Mouse (Mus musculus) small intestine, adult 2 months (tissue): ENCODE results near the gene D030056L22Rik. TPM values are rescaled to one million over a fixed set of nuclear protein-coding genes. Genes with fewer than 3 reads are reported as not detected.
A peak's percentile ranks its signal among the peaks of the same experiment; 100 is the strongest.

ENCODE experiments used
- H3K27ac ChIP-seq: fragments of 200-500 bp; 2 replicates; pipeline ENCODE4 v1.5.1; 2012; ENCODE audit warnings: low read depth, low read length, control low read depth, inconsistent platforms; ENCODE audit not compliant: insufficient read depth
- H3K27me3 ChIP-seq: fragments of 200-500 bp; 2 replicates; pipeline ENCODE4 v1.6.1; 2012; ENCODE audit warnings: mild to moderate bottlenecking, moderate library complexity, low read length, inconsistent platforms; ENCODE audit not compliant: control insufficient read depth, insufficient read depth
- H3K36me3 ChIP-seq: fragments of 200-500 bp; 2 replicates; pipeline ENCODE4 v1.6.1; 2012; ENCODE audit warnings: mild to moderate bottlenecking, low read length, control low read depth, inconsistent platforms; ENCODE audit not compliant: control insufficient read depth, insufficient read depth
- H3K4me1 ChIP-seq: fragments of 200-500 bp; 2 replicates; pipeline ENCODE4 v1.6.1; 2012; ENCODE audit warnings: low read length, inconsistent platforms, mixed read lengths; ENCODE audit not compliant: control insufficient read depth, insufficient read depth, insufficient read length
- H3K4me3 ChIP-seq: fragments of 200-500 bp; 2 replicates; pipeline ENCODE4 v1.5.1; 2012; ENCODE audit warnings: low read depth, mild to moderate bottlenecking, control low read depth, inconsistent platforms, low read length, moderate library complexity
- CTCF ChIP-seq: fragments of 200-500 bp; IDR thresholded peaks from 2 replicates; pipeline ENCODE4 v1.5.1; 2012; ENCODE audit warnings: low read depth, mild to moderate bottlenecking, control low read depth, inconsistent platforms, low read length, moderate library complexity, mixed read lengths; ENCODE audit not compliant: insufficient replicate concordance, insufficient read length; ENCODE audit errors: extremely low read depth
- POLR2A ChIP-seq: fragments of 200-500 bp; IDR thresholded peaks from 2 replicates; pipeline ENCODE4 v1.6.1; 2012; ENCODE audit warnings: low read depth, mild to moderate bottlenecking, control low read depth, inconsistent platforms, low read length, moderate library complexity
- WGBS: fragments of 180-500 bp; shearing (Covaris S2); methylation state at CpG from one replicate; pipeline ENCODE4 v1.1.7; 2018; 5-methylcytosine and 5-hydroxymethylcytosine counted together
- polyA plus RNA-seq: library from polyadenylated mRNA; depleted of rRNA; stranded (reverse); fragments of >200 nt; gene quantifications from 2 replicates; pipeline ENCODE4 v1.2.3, GENCODE M21; 2012

D030056L22Rik gene
- polyA plus RNA-seq, 1 experiment, result 8.4 TPM

DNA sequence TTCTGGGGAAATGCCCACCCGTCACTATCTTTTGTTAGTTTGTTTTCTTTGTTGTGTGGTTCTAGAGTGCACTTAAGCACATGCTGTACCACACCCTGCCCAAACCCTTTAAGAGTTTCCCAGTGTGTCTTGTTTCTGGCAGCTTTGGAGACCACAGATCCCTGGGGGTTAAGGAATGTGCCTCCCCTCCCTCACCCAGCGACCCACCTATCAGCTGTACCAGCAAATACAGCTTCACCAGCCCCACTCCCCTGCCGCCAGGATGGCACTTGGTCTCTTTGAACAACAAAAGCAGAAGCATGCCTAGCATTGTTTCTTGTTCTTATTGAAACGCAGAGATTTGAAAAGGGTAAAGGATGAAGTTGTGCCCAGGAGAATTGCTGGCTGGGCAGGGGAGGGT, 39.9 kb upstream of the D030056L22Rik start:
- H3K27me3 ChIP-seq, result no peaks in the 10 kb centered on the region
- no peak overlapping the region for H3K4me3 ChIP-seq
- H3K4me1 ChIP-seq, result peaks cover 2% of the 10 kb centered on the region; the same call in 1 of the 2 replicates
- TF ChIP-seq POLR2A, result no peak
- no peak for TF ChIP-seq CTCF
- 0 out of 2 replicates have a peak, but pooled peaks cover 1% of the 10 kb centered on the region for H3K36me3 ChIP-seq
- H3K27ac ChIP-seq, result no peak overlapping the region
- 82% methylated on average over 4 of the region's 4 CpGs for WGBS

GRCm38 (mm10) chr19:18682142-18682541, 30.9 kb upstream of the D030056L22Rik start:
- no peak overlapping the region for H3K4me3 ChIP-seq
- WGBS, result 62% methylated on average over 4 of the region's 4 CpGs
- no peak overlapping the region for H3K27ac ChIP-seq
- no peaks in the 10 kb centered on the region for H3K27me3 ChIP-seq
- H3K36me3 ChIP-seq, result peaks cover 7% of the 10 kb centered on the region; the same call in 1 of the 2 replicates
- no peaks in the 10 kb centered on the region for H3K4me1 ChIP-seq
- no peak for TF ChIP-seq POLR2A
- no peak for TF ChIP-seq CTCF

DNA sequence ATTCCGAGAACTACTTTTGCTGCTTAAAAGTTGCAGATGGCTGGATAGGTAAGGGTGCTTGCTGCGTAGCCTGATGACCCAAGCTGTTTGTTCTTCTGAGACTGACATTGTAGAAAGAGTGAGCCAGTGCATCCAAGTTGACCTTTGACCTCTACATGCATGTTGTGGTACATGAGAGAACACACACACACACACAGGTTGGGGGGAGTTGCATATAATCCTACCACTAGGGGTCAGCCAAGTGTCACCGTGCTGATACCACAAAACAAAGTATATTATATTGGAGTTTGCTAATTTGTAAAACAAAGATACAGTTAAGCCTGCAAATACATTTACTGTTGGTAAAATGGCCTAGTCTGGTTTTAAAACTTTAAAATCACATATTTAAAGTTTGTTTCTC, 25.4 kb upstream of the D030056L22Rik start:
- no peak for TF ChIP-seq POLR2A
- TF ChIP-seq CTCF, result peak; percentile 19; the same call in 1 of the 2 replicates
- Histone ChIP-seq H3K36me3 (no peaks in the 10 kb centered on the region), H3K27ac (no peak overlapping the region), H3K4me1 (no peaks in the 10 kb centered on the region), H3K27me3 (no peaks in the 10 kb centered on the region), H3K4me3 (no peak overlapping the region)
- 65% methylated on average over 3 of the region's 3 CpGs for WGBS

DNA sequence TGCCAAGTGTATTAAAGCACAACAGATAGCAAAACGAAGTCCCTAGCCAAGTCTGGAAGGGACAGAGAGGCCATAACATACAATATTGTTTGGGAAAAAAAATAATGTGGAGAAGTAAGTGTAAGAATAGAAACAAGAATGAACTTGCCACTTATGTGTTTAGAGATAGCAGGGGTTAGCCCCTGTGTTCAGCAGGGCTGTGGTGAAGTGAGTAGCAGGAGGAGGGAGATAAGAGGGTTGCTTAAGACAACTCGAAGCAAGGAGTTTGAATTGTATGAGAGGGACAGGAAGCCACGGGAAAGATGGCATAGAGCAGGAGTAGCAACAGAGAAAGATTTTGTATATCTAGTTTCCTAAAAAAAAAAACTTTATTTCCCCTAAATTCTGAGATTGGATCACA, 20.8 kb upstream of the D030056L22Rik start:
- Histone ChIP-seq H3K27me3 (no peaks in the 10 kb centered on the region), H3K27ac (no peak overlapping the region), H3K36me3 (peaks cover 7% of the 10 kb centered on the region), H3K4me1 (no peaks in the 10 kb centered on the region), H3K4me3 (no peak overlapping the region)
- 65% methylated on average over 3 of the region's 3 CpGs for WGBS
- no peak for TF ChIP-seq POLR2A
- no peak for TF ChIP-seq CTCF

DNA sequence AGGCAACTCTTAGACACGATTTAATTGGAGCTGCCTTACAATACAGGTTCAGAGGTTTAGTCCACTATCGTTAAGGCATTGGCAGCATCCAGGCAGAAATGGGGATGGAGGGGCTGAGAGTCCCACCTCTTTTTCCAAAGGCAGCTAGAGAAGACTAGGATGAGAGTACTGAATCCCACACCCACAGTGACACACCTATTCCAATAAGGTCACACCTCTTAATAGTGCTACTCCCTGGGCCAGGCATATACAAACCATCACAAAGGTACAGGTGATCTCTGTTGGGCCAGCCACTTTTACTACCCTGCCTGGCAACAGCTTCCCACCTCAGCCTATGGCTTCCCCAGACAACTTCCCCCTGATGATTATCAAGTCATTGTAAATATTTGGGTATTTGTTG, 20.2 kb upstream of the D030056L22Rik start:
- TF ChIP-seq POLR2A (no peak), CTCF (no peak)
- H3K27me3 ChIP-seq, result no peaks in the 10 kb centered on the region
- H3K4me3 ChIP-seq, result no peak overlapping the region
- no peaks in the 10 kb centered on the region for H3K4me1 ChIP-seq
- no peak overlapping the region for H3K27ac ChIP-seq
- WGBS, result 90% methylated on average over 2 of the region's 2 CpGs
- peaks cover 7% of the 10 kb centered on the region for H3K36me3 ChIP-seq

GRCm38 (mm10) chr19:18695116-18695515, 17.9 kb upstream of the D030056L22Rik start:
- H3K27ac ChIP-seq, result no peak overlapping the region
- WGBS, result 90% methylated on average over 3 of the region's 3 CpGs
- no peaks in the 10 kb centered on the region for H3K4me1 ChIP-seq
- TF ChIP-seq POLR2A, result no peak
- no peak for TF ChIP-seq CTCF
- H3K4me3 ChIP-seq, result no peak overlapping the region
- no peaks in the 10 kb centered on the region for H3K27me3 ChIP-seq
- H3K36me3 ChIP-seq, result peaks cover 9% of the 10 kb centered on the region

DNA sequence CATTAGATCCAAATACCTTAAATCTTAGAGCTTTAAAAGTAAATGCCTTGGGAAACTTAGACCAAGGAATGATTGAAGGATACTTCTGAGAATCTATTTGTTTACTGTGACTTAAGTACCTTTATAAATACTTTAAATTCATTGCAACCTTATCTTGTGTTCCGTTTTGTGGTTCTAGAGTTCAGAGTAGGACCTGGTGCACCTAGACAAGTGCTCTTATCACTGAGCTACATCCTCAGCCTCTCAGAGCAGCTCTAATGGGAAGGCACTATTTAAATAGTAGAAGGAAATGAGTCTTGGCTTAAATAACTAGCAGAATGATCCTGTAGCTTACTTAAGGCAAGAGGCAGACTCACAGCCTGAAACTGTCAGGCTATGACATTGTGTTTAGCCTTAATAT, 17.4 kb upstream of the D030056L22Rik start:
- H3K4me1 ChIP-seq, result no peaks in the 10 kb centered on the region
- TF ChIP-seq CTCF (no peak), POLR2A (no peak)
- 73% methylated on average over 1 of the region's 1 CpGs for WGBS
- peaks cover 9% of the 10 kb centered on the region for H3K36me3 ChIP-seq
- H3K27me3 ChIP-seq, result no peaks in the 10 kb centered on the region
- H3K27ac ChIP-seq, result no peak overlapping the region
- H3K4me3 ChIP-seq, result no peak overlapping the region
